In the genomic region with DNA sequence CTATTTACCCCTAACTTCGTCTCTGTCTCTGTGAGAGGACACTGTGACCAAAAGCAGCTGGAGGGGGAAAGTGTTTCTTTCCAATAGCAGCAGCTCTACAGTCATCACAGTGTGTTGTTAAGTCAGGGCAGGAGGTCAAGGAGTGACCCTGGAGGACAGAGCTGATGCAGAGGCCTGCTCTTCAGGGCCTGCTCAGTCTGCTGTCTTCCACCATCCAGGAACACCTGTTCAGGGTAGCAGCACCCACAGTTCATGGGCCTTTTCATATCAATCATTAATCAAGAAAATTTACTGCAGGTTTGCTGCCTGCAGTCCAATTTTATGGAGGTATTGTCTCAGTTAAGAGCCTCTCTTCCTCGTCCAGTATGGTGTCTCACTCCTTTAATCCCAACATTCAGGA, we compare ENCODE assay signal across 31 mouse cellular contexts. TPM values are rescaled to one million over a fixed set of nuclear protein-coding genes. Genes with fewer than 3 reads are reported as not detected.
A peak's percentile ranks its signal among the peaks of the same experiment; 100 is the strongest.
DNase-seq lines count a peak whose midpoint lies in the region; ATAC-seq and TF ChIP-seq lines count a peak whose summit lies in the region.
"Had no signal": no experiment of that assay in that cellular context is flagged by ENCODE, and none has a peak within 500 bp of the region (broad histone marks: within the 10 kb centered on the region; RNA-seq: fewer than 3 reads in every experiment).

No protein-coding gene starts in this region.

- TF ChIP-seq POLR2A in kidney, adult 2 months (IDR thresholded peaks at IDR 0.05; ENCODE audit: low read depth, low read length), result no peak

- no peak for TF ChIP-seq CTCF in kidney, adult 2 months (conservative IDR thresholded peaks at IDR 0.05; ENCODE audit: insufficient read depth, insufficient read length, low read depth, low read length)
- TF ChIP-seq CTCF in intestine, postnatal 0 days (IDR thresholded peaks at IDR 0.05; ENCODE audit: low read depth), result no peak

- 36% methylated on average over 2 of the region's 2 CpGs for WGBS in kidney, adult 2 months
- 53% methylated on average over 2 of the region's 2 CpGs for WGBS in kidney, embryonic 16.5 days
- 60% methylated on average over 2 of the region's 2 CpGs for WGBS in midbrain, embryonic 11.5 days
- WGBS in midbrain, embryonic 13.5 days, result 63% methylated on average over 2 of the region's 2 CpGs
- 47% methylated on average over 2 of the region's 2 CpGs for WGBS in intestine, embryonic 15.5 days
- WGBS in intestine, postnatal 0 days, result 34% methylated on average over 2 of the region's 2 CpGs

- no peaks in the 10 kb centered on the region for H3K27me3 ChIP-seq in kidney, adult 2 months (replicated peaks; ENCODE audit: control insufficient read depth, insufficient read depth, low read length)
- no peaks in the 10 kb centered on the region for H3K27me3 ChIP-seq in kidney, embryonic 16.5 days (ENCODE audit: insufficient read depth, low read length)
- no peaks in the 10 kb centered on the region for H3K27me3 ChIP-seq in midbrain, embryonic 11.5 days (ENCODE audit: control insufficient read depth, insufficient read depth, low read length)
- H3K27me3 ChIP-seq in midbrain, embryonic 13.5 days, result no peaks in the 10 kb centered on the region
- H3K27me3 ChIP-seq in intestine, embryonic 15.5 days (replicated peaks), result no peaks in the 10 kb centered on the region
- no peaks in the 10 kb centered on the region for H3K27me3 ChIP-seq in intestine, postnatal 0 days (replicated peaks; ENCODE audit: control insufficient read depth, insufficient read depth, low read length)
- H3K27me3 ChIP-seq: CH12.LX; embryonic facial prominence, embryonic 13.5 days; embryonic facial prominence, embryonic 15.5 days; forebrain, embryonic 12.5 days; Patski had no signal

- H3K36me3 ChIP-seq in kidney, adult 2 months (ENCODE audit: control insufficient read depth, insufficient read depth, low read length), result no peaks in the 10 kb centered on the region
- H3K36me3 ChIP-seq in kidney, embryonic 16.5 days (ENCODE audit: insufficient read depth, low read length), result no peaks in the 10 kb centered on the region
- H3K36me3 ChIP-seq in midbrain, embryonic 11.5 days (ENCODE audit: control insufficient read depth, insufficient read depth, low read length), result no peaks in the 10 kb centered on the region
- peaks cover 32% of the 10 kb centered on the region for H3K36me3 ChIP-seq in midbrain, embryonic 13.5 days
- H3K36me3 ChIP-seq in intestine, embryonic 15.5 days, result no peaks in the 10 kb centered on the region
- H3K36me3 ChIP-seq in intestine, postnatal 0 days (ENCODE audit: control insufficient read depth, insufficient read depth), result peaks cover 13% of the 10 kb centered on the region; the same call in 1 of the 2 replicates
- H3K36me3 ChIP-seq: forebrain, embryonic 12.5 days had no signal

- H3K9me3 ChIP-seq in kidney, embryonic 16.5 days (ENCODE audit: low read length), result no peaks in the 10 kb centered on the region
- H3K9me3 ChIP-seq in midbrain, embryonic 11.5 days (ENCODE audit: control insufficient read depth, low read length), result no peaks in the 10 kb centered on the region
- no peaks in the 10 kb centered on the region for H3K9me3 ChIP-seq in midbrain, embryonic 13.5 days
- H3K9me3 ChIP-seq in intestine, embryonic 15.5 days, result no peaks in the 10 kb centered on the region
- H3K9me3 ChIP-seq in intestine, postnatal 0 days (ENCODE audit: control insufficient read depth), result no peaks in the 10 kb centered on the region
- H3K9me3 ChIP-seq: embryonic facial prominence, embryonic 13.5 days; embryonic facial prominence, embryonic 15.5 days; forebrain, embryonic 10.5 days; forebrain, embryonic 12.5 days; G1E had no signal

- H3K4me2 ChIP-seq in kidney, embryonic 16.5 days (replicated peaks; ENCODE audit: low read depth, low read length), result no peak overlapping the region
- H3K4me2 ChIP-seq in midbrain, embryonic 11.5 days, result no peak overlapping the region
- no peak overlapping the region for H3K4me2 ChIP-seq in midbrain, embryonic 13.5 days (replicated peaks)
- H3K4me2 ChIP-seq in intestine, embryonic 15.5 days (replicated peaks), result no peak overlapping the region
- H3K4me2 ChIP-seq in intestine, postnatal 0 days (replicated peaks; ENCODE audit: low read depth), result no peak overlapping the region
- H3K4me2 ChIP-seq: embryonic facial prominence, embryonic 13.5 days; embryonic facial prominence, embryonic 15.5 days; forebrain, embryonic 12.5 days had no signal

- H3K9ac ChIP-seq in kidney, embryonic 16.5 days (replicated peaks; ENCODE audit: low read length), result no peak overlapping the region
- H3K9ac ChIP-seq in midbrain, embryonic 11.5 days (ENCODE audit: low read length), result no peak overlapping the region
- H3K9ac ChIP-seq in midbrain, embryonic 13.5 days (replicated peaks), result no peak overlapping the region
- H3K9ac ChIP-seq in intestine, embryonic 15.5 days, result no peak overlapping the region
- no peak overlapping the region for H3K9ac ChIP-seq in intestine, postnatal 0 days (ENCODE audit: low read depth, low read length)
- H3K9ac ChIP-seq: embryonic facial prominence, embryonic 13.5 days; embryonic facial prominence, embryonic 15.5 days; forebrain, embryonic 12.5 days had no signal

- no peak overlapping the region for H3K4me3 ChIP-seq in kidney, adult 2 months (ENCODE audit: insufficient read depth, low read depth, low read length)
- no peak overlapping the region for H3K4me3 ChIP-seq in kidney, embryonic 16.5 days (ENCODE audit: low read length)
- H3K4me3 ChIP-seq in midbrain, embryonic 11.5 days (ENCODE audit: low read depth, low read length), result no peak overlapping the region
- H3K4me3 ChIP-seq in midbrain, embryonic 13.5 days (replicated peaks), result no peak overlapping the region
- H3K4me3 ChIP-seq in intestine, embryonic 15.5 days (replicated peaks), result no peak overlapping the region
- H3K4me3 ChIP-seq in intestine, postnatal 0 days (ENCODE audit: low read depth, low read length), result no peak overlapping the region
- H3K4me3 ChIP-seq: embryonic facial prominence, embryonic 13.5 days; embryonic facial prominence, embryonic 15.5 days; erythroblast, embryonic 14.5 days; forebrain, embryonic 10.5 days; forebrain, embryonic 12.5 days had no signal

- ATAC-seq in kidney, embryonic 16.5 days (ENCODE audit: low FRiP score, low TSS enrichment), result no peak
- no peak for ATAC-seq in midbrain, embryonic 11.5 days (ENCODE audit: low FRiP score)
- ATAC-seq in midbrain, embryonic 13.5 days, result no peak
- peak; percentile 44; the same call in 1 of the 2 replicates for ATAC-seq in intestine, embryonic 15.5 days
- ATAC-seq in intestine, postnatal 0 days, result peak; percentile 62
- ATAC-seq: activated CD4-positive, CD25-positive, alpha-beta regulatory T cell, adult 4 months; CD4-positive, CD25-positive, alpha-beta regulatory T cell, adult 4 months; forebrain, embryonic 14.5 days; Patski had no signal

- H3K27ac ChIP-seq in kidney, adult 2 months (ENCODE audit: insufficient read depth, low read depth, low read length), result no peak overlapping the region
- H3K27ac ChIP-seq in kidney, embryonic 16.5 days (ENCODE audit: low read length), result no peak overlapping the region
- no peak overlapping the region for H3K27ac ChIP-seq in midbrain, embryonic 11.5 days (ENCODE audit: low read depth, low read length)
- H3K27ac ChIP-seq in midbrain, embryonic 13.5 days, result no peak overlapping the region
- no peak overlapping the region for H3K27ac ChIP-seq in intestine, embryonic 15.5 days
- H3K27ac ChIP-seq in intestine, postnatal 0 days (ENCODE audit: low read depth, low read length), result peak overlapping the region; percentile 8; the same call in 1 of the 2 replicates
- H3K27ac ChIP-seq: embryonic facial prominence, embryonic 13.5 days; embryonic facial prominence, embryonic 15.5 days; forebrain, embryonic 10.5 days; forebrain, embryonic 12.5 days had no signal

- no peaks in the 10 kb centered on the region for H3K4me1 ChIP-seq in kidney, adult 2 months (ENCODE audit: control insufficient read depth, insufficient read depth, low read length)
- peaks cover 9% of the 10 kb centered on the region; the same call in 1 of the 2 replicates for H3K4me1 ChIP-seq in kidney, embryonic 16.5 days (ENCODE audit: insufficient read depth, low read length)
- H3K4me1 ChIP-seq in midbrain, embryonic 11.5 days (ENCODE audit: control insufficient read depth, insufficient read depth, low read length), result no peaks in the 10 kb centered on the region
- H3K4me1 ChIP-seq in midbrain, embryonic 13.5 days (replicated peaks), result no peaks in the 10 kb centered on the region
- H3K4me1 ChIP-seq in intestine, embryonic 15.5 days (replicated peaks), result peaks cover 9% of the 10 kb centered on the region
- H3K4me1 ChIP-seq in intestine, postnatal 0 days (replicated peaks; ENCODE audit: control insufficient read depth, insufficient read depth, low read length), result no peaks in the 10 kb centered on the region; the same call in 1 of the 2 replicates
- H3K4me1 ChIP-seq: forebrain, embryonic 12.5 days had no signal

- peak; percentile 38 for DNase-seq in kidney, adult 2 months
- DNase-seq in midbrain, embryonic 11.5 days (ENCODE audit: low spot score, missing footprints), result peak; percentile 33
- no peak for DNase-seq in layer of hippocampus, postnatal 36 days
- no peak for DNase-seq in spleen, postnatal 14 days (ENCODE audit: low spot score in 2 of 2)
- DNase-seq: adrenal gland, adult 8-10 months; adrenal gland, postnatal 14 days; adrenal gland, postnatal 36 days; B cell, adult 2 months; cerebellum, adult 11-12 months; cerebellum, adult 2 months; cerebellum, adult 9-10 months; cerebellum, postnatal 10 days; cerebellum, postnatal 25 days; embryo, embryonic 11 days had no signal

RNA-seq across cellular contexts. Expression of gene Zswim3, which starts 8.7 kb away (rescaled TPM):
- polyA plus RNA-seq in kidney, adult 2 months (2012; rRNA removed), result 2.2 and 2.7 TPM in 2 replicates
- polyA plus RNA-seq in kidney, embryonic 16.5 days (2015; fragmentation: Nextera tagmentation; extraction: Ambion mirVana), result 10.6 and 11.9 TPM in 2 replicates
- 11.4 and 12.6 TPM in 2 replicates for polyA plus RNA-seq in midbrain, embryonic 11.5 days (2014; fragmentation: Nextera tagmentation; extraction: Ambion mirVana)
- 15.2 and 15.5 TPM in 2 replicates for polyA plus RNA-seq in midbrain, embryonic 13.5 days (2015; fragmentation: Nextera tagmentation; extraction: Ambion mirVana)
- polyA plus RNA-seq in intestine, embryonic 15.5 days (2015; fragmentation: Nextera tagmentation; extraction: Ambion mirVana), result 8.1 and 9.0 TPM in 2 replicates
- 3.7 and 4.2 TPM in 2 replicates for polyA plus RNA-seq in intestine, postnatal 0 days (2015; fragmentation: Nextera tagmentation; extraction: Ambion mirVana)
- total RNA-seq in layer of hippocampus, postnatal 36 days (2021), result 1 to 10 TPM; 8.2 to 8.6 TPM

RNA-seq across cellular contexts. Expression of gene Acot8, which starts 8.9 kb away (rescaled TPM):
- 68.4 and 75.7 TPM in 2 replicates for polyA plus RNA-seq in kidney, adult 2 months (2012; rRNA removed)
- polyA plus RNA-seq in kidney, embryonic 16.5 days (2015; fragmentation: Nextera tagmentation; extraction: Ambion mirVana), result 27.3 and 30.8 TPM in 2 replicates
- polyA plus RNA-seq in midbrain, embryonic 11.5 days (2014; fragmentation: Nextera tagmentation; extraction: Ambion mirVana), result 10.2 and 12.6 TPM in 2 replicates
- 19.9 and 20.4 TPM in 2 replicates for polyA plus RNA-seq in midbrain, embryonic 13.5 days (2015; fragmentation: Nextera tagmentation; extraction: Ambion mirVana)
- 23.6 and 29.7 TPM in 2 replicates for polyA plus RNA-seq in intestine, embryonic 15.5 days (2015; fragmentation: Nextera tagmentation; extraction: Ambion mirVana)
- 52.5 and 54.4 TPM in 2 replicates for polyA plus RNA-seq in intestine, postnatal 0 days (2015; fragmentation: Nextera tagmentation; extraction: Ambion mirVana)
- 10 to 100 TPM; 27.8 to 28.2 TPM for total RNA-seq in layer of hippocampus, postnatal 36 days (2021)

RNA-seq across cellular contexts. Expression of gene Zswim1, which starts 8.9 kb away (rescaled TPM):
- 11.7 and 11.8 TPM in 2 replicates for polyA plus RNA-seq in kidney, adult 2 months (2012; rRNA removed)
- polyA plus RNA-seq in kidney, embryonic 16.5 days (2015; fragmentation: Nextera tagmentation; extraction: Ambion mirVana), result 21.7 and 22.3 TPM in 2 replicates
- 22.0 and 23.2 TPM in 2 replicates for polyA plus RNA-seq in midbrain, embryonic 11.5 days (2014; fragmentation: Nextera tagmentation; extraction: Ambion mirVana)
- polyA plus RNA-seq in midbrain, embryonic 13.5 days (2015; fragmentation: Nextera tagmentation; extraction: Ambion mirVana), result 25.4 and 25.8 TPM in 2 replicates
- polyA plus RNA-seq in intestine, embryonic 15.5 days (2015; fragmentation: Nextera tagmentation; extraction: Ambion mirVana), result 13.5 TPM in 2 replicates
- polyA plus RNA-seq in intestine, postnatal 0 days (2015; fragmentation: Nextera tagmentation; extraction: Ambion mirVana), result 7.0 and 7.6 TPM in 2 replicates
- 10 to 100 TPM; 21.6 to 23.0 TPM for total RNA-seq in layer of hippocampus, postnatal 36 days (2021)

RNA-seq across cellular contexts. Expression of gene Spata25, which starts 14.8 kb away (rescaled TPM):
- polyA plus RNA-seq in kidney, adult 2 months (2012; rRNA removed), result 0.20 TPM in 1 of 2 replicates, not detected in the other
- not detected in 2 replicates for polyA plus RNA-seq in kidney, embryonic 16.5 days (2015; fragmentation: Nextera tagmentation; extraction: Ambion mirVana)
- not detected in 2 replicates for polyA plus RNA-seq in midbrain, embryonic 11.5 days (2014; fragmentation: Nextera tagmentation; extraction: Ambion mirVana)
- not detected in 2 replicates for polyA plus RNA-seq in midbrain, embryonic 13.5 days (2015; fragmentation: Nextera tagmentation; extraction: Ambion mirVana)
- not detected in 2 replicates for polyA plus RNA-seq in intestine, embryonic 15.5 days (2015; fragmentation: Nextera tagmentation; extraction: Ambion mirVana)
- polyA plus RNA-seq in intestine, postnatal 0 days (2015; fragmentation: Nextera tagmentation; extraction: Ambion mirVana), result not detected in 2 replicates
- not detected for total RNA-seq in layer of hippocampus, postnatal 36 days (2021)
- total RNA-seq: adrenal gland, adult 18-20 months; adrenal gland, postnatal 14 days; adrenal gland, postnatal 36 days; CH12.LX; common myeloid progenitor, adult 5-6 weeks; G1E had no signal
- polyA plus RNA-seq: activated CD4-positive, CD25-positive, alpha-beta regulatory T cell, adult 4 months; CD4-positive, CD25-positive, alpha-beta regulatory T cell, adult 4 months; embryonic facial prominence, embryonic 13.5 days; embryonic facial prominence, embryonic 15.5 days; erythroblast, embryonic 14.5 days; forebrain, embryonic 12.5 days; forebrain, embryonic 14.5 days; G1E had no signal

RNA-seq across cellular contexts. Expression of gene Ctsa, which starts 19.1 kb away (rescaled TPM):
- polyA plus RNA-seq in kidney, adult 2 months (2012; rRNA removed), result 504 and 687 TPM in 2 replicates
- polyA plus RNA-seq in kidney, embryonic 16.5 days (2015; fragmentation: Nextera tagmentation; extraction: Ambion mirVana), result 206 and 211 TPM in 2 replicates
- 84.8 and 89.7 TPM in 2 replicates for polyA plus RNA-seq in midbrain, embryonic 11.5 days (2014; fragmentation: Nextera tagmentation; extraction: Ambion mirVana)
- polyA plus RNA-seq in midbrain, embryonic 13.5 days (2015; fragmentation: Nextera tagmentation; extraction: Ambion mirVana), result 92.0 and 94.2 TPM in 2 replicates
- polyA plus RNA-seq in intestine, embryonic 15.5 days (2015; fragmentation: Nextera tagmentation; extraction: Ambion mirVana), result 266 and 277 TPM in 2 replicates
- polyA plus RNA-seq in intestine, postnatal 0 days (2015; fragmentation: Nextera tagmentation; extraction: Ambion mirVana), result 1,079 and 1,142 TPM in 2 replicates
- total RNA-seq in layer of hippocampus, postnatal 36 days (2021), result 10 to 100 TPM; 92.9 to 93.4 TPM

Comparison
In these comparisons a context has a peak if more than half of its experiments do, and no peak if none do; other contexts are left out.
1. DNase-seq: peak in kidney, adult 2 months (single experiment) and midbrain, embryonic 11.5 days (single experiment); none in layer of hippocampus, postnatal 36 days (0 of 2) and spleen, postnatal 14 days (0 of 2).
2. ATAC-seq: peak in intestine, embryonic 15.5 days (single experiment) and intestine, postnatal 0 days (single experiment); none in kidney, embryonic 16.5 days (single experiment), midbrain, embryonic 11.5 days (single experiment) and midbrain, embryonic 13.5 days (single experiment).